Mouse (Mus musculus): ENCODE data around the gene Gm16181. TPM values are rescaled to one million over a fixed set of nuclear protein-coding genes. Genes with fewer than 3 reads are reported as not detected.

Gene Gm16181
- polyA plus RNA-seq, 1 experiment = not detected

DNA sequence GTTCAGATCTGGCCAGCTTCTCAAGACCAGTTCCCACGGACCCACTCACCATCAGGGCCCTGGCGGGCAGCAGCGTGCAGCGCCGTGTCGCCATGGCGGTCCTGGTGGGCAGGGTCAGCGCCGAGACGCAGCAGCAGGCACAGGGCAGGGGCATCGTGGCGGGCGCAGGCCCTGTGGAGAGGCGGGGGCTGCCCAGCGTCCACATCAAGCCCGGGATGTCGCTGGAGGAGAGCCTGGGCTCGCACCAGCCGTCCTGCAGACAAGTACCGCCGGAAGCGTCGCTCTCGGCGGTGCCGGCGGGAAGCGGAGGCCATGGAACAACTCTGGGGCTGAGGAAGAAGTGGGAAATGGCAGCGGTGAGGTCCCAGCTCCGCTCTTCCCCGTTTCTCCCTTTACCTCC, 14.3 kb downstream of the Gm16181 start:
- no peak for TF ChIP-seq POLR2A (IDR thresholded peaks at IDR 0.05; ENCODE audit: borderline replicate concordance, extremely low read depth, insufficient read depth, insufficient read length, poor library complexity, severe bottlenecking)
- no peak for TF ChIP-seq CTCF (IDR thresholded peaks at IDR 0.05; ENCODE audit: borderline replicate concordance, extremely low read depth, insufficient read depth, insufficient read length)
- peak; percentile 54 for DNase-seq (ENCODE audit: low read depth)

DNA sequence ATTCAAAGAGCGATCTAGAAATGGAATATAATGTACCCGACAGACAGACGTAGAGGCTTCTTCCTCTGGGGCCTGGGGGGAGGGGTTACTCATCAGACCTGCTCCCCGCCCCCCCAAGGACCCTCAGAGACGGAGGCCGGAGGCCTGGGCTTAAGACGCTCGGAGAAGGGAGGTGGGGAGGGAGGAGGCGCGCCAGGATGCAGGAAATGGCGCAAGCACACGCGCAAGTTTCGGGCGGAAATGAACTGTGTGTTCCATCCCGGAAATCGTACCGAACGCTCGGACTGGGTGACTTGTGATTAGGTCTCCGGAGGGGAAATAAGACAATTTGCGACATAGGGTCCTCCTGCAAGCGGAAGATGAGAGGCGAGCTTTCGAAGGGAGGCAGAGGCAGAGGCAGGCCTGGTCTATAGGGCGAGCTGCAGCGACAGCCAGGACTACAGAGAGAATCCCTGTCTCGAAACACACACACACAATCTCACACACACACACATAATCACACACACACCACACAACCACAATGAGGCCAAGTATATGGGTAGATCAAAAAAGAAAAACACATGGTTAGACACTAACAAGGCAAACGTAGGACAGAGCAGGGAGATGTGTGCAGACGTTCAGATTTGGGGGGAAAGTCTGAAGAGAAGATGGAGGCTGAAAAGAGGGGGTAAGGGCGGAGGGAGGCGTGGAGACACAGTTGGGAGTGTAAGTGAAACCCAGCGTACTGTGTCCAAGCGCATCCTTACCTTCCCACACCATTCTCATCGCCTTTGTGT, 15.2 kb downstream of the Gm16181 start, which contains the start of gene Nfkbil1:
Nfkbil1 (minus strand) TSS at position 179 of the 776 bp plus-strand sequence.
- DNase-seq (ENCODE audit: low read depth) = peak; percentile 98
- TF ChIP-seq CTCF (IDR thresholded peaks at IDR 0.05; ENCODE audit: borderline replicate concordance, extremely low read depth, insufficient read depth, insufficient read length) (no peak), POLR2A (IDR thresholded peaks at IDR 0.05; ENCODE audit: borderline replicate concordance, extremely low read depth, insufficient read depth, insufficient read length, poor library complexity, severe bottlenecking) (no peak)

DNA sequence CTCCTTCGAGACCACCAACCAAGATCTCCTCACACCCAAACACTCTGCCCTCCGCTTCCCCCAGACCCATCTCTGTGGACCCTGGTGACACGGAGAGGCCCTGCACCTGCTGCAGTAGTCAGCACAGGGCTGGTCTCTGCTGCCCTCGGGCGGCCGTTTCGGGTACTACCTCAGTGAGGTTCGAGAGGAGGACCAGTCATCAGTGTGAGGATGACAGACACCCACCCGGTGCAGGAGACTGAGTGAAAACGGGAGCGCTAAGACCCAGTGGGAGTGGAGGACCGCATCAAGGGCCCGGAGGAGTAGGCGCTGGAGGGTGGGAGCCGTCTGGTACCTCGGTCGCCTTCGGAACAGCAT, 15.7 kb downstream of the Gm16181 start:
- peak; percentile 95 for DNase-seq (ENCODE audit: low read depth)
- TF ChIP-seq POLR2A (IDR thresholded peaks at IDR 0.05; ENCODE audit: borderline replicate concordance, extremely low read depth, insufficient read depth, insufficient read length, poor library complexity, severe bottlenecking) (peak; percentile 28; the same call in 1 of the 2 replicates), CTCF (IDR thresholded peaks at IDR 0.05; ENCODE audit: borderline replicate concordance, extremely low read depth, insufficient read depth, insufficient read length) (peak; percentile 98)

DNA sequence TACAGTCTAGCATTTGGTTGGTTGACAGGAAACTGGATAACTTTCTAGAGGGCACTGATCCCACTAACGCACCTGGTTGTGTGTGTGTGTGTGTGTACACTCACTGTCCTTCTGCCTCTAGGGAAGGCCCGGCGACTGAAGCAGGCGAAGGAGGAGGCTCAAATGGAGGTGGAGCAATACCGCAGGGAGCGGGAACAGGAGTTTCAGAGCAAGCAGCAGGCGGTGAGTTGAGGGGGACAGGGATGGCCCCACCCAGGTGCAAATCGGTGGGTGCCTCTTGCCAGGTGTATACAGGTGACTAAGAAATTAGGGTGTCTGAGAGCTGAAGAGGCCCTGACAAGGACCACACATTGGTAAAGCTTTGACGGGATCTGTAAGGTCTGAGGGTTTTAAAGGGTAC, 16.4 kb downstream of the Gm16181 start:
- TF ChIP-seq POLR2A (IDR thresholded peaks at IDR 0.05; ENCODE audit: borderline replicate concordance, extremely low read depth, insufficient read depth, insufficient read length, poor library complexity, severe bottlenecking) (no peak), CTCF (IDR thresholded peaks at IDR 0.05; ENCODE audit: borderline replicate concordance, extremely low read depth, insufficient read depth, insufficient read length) (no peak)
- no peak for DNase-seq (ENCODE audit: low read depth)

DNA sequence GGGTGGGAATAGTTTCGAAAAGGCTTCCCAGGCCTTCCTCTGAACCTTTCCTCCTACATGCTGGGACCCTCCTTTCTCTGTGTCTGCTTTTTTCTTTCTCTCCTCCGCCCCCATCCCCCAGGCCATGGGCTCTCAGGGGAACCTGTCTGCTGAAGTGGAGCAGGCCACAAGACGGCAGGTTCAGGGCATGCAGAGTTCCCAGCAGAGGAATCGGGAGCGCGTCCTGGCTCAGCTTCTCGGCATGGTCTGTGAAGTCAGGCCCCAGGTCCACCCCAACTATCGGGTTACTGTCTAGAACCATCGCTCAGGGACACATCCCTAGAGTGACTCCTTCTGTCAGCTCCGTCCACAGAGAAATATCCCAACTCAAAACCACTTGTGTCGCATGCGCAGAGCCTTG, 16.9 kb downstream of the Gm16181 start:
- TF ChIP-seq CTCF (IDR thresholded peaks at IDR 0.05; ENCODE audit: borderline replicate concordance, extremely low read depth, insufficient read depth, insufficient read length) (no peak), POLR2A (IDR thresholded peaks at IDR 0.05; ENCODE audit: borderline replicate concordance, extremely low read depth, insufficient read depth, insufficient read length, poor library complexity, severe bottlenecking) (no peak)
- DNase-seq (ENCODE audit: low read depth) = no peak

DNA sequence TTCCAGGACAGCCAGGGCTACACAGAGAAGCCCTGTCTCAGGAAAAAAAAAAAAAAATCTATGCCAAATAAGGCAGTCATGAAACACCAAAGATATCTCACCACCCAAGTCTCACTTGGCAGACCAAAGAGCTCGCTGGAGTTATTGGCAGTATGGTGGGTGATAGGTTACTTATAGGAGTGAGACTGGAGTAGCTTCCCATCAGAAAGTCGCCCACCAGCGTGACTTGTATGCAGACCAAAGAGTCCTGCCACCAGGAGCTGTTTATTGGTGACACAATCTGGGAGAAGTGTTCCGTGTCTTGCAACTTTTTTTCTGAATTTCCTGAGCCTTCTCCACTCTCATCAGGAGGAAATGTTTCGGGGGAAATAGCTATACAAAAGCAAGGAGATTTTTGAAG, 19.1 kb downstream of the Gm16181 start:
- TF ChIP-seq CTCF (IDR thresholded peaks at IDR 0.05; ENCODE audit: borderline replicate concordance, extremely low read depth, insufficient read depth, insufficient read length) (no peak), POLR2A (IDR thresholded peaks at IDR 0.05; ENCODE audit: borderline replicate concordance, extremely low read depth, insufficient read depth, insufficient read length, poor library complexity, severe bottlenecking) (no peak)
- DNase-seq (ENCODE audit: low read depth) = no peak

DNA sequence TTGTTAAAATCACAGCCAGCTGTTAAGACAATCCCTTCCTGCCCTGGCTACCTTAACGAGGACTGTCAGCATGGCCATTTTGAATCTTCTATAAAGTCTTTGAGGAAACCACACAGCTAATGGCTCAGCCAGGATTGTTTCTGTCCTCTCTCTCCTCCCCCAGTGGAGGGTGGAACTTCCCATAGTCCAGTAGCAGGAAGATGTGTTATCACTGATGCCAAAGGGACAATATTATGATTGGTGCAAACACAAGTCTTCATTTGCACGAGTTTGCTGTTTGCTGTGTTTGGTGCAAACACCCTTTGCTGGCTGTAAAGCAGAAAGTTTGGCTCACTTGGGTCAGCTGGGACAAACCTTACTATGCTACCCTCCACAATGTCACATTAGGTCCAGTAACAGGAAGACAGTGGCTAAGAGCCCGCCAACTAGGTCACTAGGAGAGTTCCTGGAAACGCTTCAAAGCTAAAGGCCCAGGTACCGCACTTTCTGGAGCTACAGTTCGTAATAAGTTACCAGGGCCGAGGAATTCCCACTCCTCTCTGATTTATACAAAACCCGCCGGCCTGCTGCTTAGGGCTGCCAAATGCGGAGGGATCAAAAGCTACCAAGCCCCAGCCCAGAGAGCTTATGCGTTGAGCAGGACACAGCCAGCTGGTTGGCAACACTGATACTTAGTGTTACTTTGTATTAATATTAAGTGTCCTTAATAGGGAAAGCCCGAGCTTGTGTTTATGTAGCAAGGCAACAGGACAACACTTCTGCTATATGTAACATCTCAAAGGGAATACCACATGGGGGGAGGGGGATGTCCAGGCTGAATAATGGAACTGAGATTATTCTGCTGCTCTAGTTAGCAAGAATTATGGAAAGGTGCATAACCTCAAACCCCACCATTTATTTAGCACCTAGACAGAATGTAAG, 20.0 kb downstream of the Gm16181 start:
- DNase-seq (ENCODE audit: low read depth) = no peak
- TF ChIP-seq CTCF (IDR thresholded peaks at IDR 0.05; ENCODE audit: borderline replicate concordance, extremely low read depth, insufficient read depth, insufficient read length) (no peak), POLR2A (IDR thresholded peaks at IDR 0.05; ENCODE audit: borderline replicate concordance, extremely low read depth, insufficient read depth, insufficient read length, poor library complexity, severe bottlenecking) (no peak)

DNA sequence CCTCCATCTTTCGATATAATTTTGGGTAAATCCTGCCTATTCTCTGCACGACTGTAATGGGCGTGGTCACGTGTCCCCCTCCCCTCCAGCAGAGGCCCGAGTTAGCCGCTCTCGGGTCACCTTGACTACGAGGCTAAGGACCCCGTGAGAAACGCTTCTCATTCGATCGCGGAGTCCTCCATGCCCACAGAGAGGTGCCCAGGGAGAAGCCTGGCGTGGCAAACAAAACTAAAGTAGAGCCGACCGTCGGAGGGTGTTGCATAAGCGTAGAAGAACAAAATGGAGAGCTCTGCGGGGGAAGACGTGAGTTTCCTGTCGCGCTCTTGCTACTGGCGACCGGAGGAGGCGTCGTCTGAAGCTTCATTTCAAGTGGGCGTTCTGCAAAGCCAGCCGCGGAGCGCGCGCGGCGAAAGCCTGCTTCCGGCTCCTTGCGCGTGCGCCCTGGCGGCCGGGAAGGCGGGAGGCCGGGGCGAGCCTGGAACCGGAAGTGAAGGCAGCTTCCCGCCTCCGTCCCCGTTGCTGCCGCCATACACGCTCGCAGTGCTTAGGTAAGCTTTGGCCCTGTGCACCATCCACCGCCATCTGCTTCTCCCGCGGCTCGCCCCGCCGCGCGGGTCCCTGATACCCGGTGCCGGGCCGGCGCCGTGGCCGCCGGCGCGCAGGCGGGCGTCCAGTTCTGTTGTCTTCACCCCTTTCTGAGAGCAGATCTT, 20.8 kb downstream of the Gm16181 start, which contains the start of gene Ddx39b:
Ddx39b (plus strand) TSS at position 442 of the 710 bp plus-strand sequence.
- peak; percentile 99 for DNase-seq (ENCODE audit: low read depth)
- TF ChIP-seq CTCF (IDR thresholded peaks at IDR 0.05; ENCODE audit: borderline replicate concordance, extremely low read depth, insufficient read depth, insufficient read length) (no peak), POLR2A (IDR thresholded peaks at IDR 0.05; ENCODE audit: borderline replicate concordance, extremely low read depth, insufficient read depth, insufficient read length, poor library complexity, severe bottlenecking) (peak; percentile 61)

DNA sequence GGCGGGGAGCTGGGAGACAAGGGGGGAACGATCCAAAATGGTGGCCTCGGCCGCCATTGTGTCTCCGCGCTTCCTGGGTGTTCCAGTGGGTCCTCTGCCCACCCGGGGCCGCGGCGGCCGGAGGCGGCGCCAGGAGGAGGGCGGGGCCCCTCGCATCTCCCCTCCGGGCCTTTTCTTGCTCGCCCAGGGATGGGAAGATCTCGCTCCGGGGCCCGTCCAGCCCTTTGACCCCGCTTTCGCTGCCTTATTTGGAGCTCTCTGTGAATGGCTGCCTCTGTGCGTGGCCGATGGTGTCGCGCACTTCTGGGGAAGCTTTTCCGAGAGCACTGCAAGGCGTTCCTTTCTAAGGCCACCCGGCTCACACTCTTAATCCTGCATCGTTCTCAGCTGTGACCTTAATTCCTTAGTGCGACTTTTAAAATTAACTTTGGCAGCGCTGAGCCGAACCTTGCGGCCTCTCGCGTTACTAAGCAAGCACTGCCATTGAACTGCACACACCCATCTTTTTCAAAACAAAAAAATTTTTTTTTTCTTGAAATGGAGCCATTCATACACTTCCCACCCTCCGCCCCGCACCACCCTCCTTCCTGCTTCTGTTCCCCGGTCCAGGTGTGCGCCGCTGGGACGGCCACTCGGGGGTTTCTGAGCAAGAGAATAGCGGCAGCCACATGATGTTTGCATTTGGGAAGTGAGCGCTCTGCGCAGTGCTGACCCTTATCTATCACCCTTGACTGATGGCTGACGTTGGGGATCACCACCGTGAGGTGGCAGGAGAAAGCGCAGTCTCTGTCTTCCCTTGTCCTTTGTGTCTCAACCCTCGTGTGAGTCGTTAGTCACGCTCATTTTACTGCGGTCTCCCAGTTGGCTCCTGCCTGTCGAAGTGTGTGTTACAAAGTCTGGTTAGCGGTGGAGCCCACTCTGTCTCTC, 21.6 kb downstream of the Gm16181 start:
- TF ChIP-seq POLR2A (IDR thresholded peaks at IDR 0.05; ENCODE audit: borderline replicate concordance, extremely low read depth, insufficient read depth, insufficient read length, poor library complexity, severe bottlenecking) = 0 out of 2 replicates have a peak, but pooled peaks have one; percentile 35
- TF ChIP-seq CTCF (IDR thresholded peaks at IDR 0.05; ENCODE audit: borderline replicate concordance, extremely low read depth, insufficient read depth, insufficient read length) = peak; percentile 26; the same call in 1 of the 2 replicates
- peak; percentile 80 for DNase-seq (ENCODE audit: low read depth)

DNA sequence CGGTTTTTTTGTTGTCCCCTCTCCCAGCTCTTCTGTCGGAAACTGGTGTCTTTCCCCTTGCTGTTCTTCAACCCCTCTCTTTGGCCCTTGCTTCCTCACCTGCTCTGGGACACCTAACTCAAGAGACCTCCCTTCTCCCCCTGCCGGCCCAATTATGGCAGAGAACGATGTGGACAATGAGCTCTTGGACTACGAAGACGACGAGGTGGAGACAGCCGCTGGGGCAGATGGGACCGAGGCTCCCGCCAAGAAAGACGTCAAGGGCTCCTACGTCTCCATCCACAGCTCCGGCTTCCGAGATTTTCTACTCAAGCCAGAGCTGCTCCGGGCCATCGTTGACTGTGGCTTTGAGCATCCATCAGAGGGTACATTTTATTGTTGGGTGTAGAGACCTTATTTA, 22.5 kb downstream of the Gm16181 start:
- DNase-seq (ENCODE audit: low read depth) = peak; percentile 85
- TF ChIP-seq CTCF (IDR thresholded peaks at IDR 0.05; ENCODE audit: borderline replicate concordance, extremely low read depth, insufficient read depth, insufficient read length) = no peak
- no peak for TF ChIP-seq POLR2A (IDR thresholded peaks at IDR 0.05; ENCODE audit: borderline replicate concordance, extremely low read depth, insufficient read depth, insufficient read length, poor library complexity, severe bottlenecking)

Measured in brain, embryonic 14.5 days (tissue).